Mouse (Mus musculus) erythroid progenitor cell, adult 5-6 weeks (primary cell): ENCODE results near the gene Srebf1. TPM values are rescaled to one million over a fixed set of nuclear protein-coding genes. Genes with fewer than 3 reads are reported as not detected.

Source experiments
- ATAC-seq: replicated peaks from 2 replicates; pipeline ENCODE4 v1.8.0; 2016; ENCODE audit warnings: moderate number of reproducible peaks, mild to moderate bottlenecking, moderate TSS enrichment, inconsistent platforms; ENCODE audit not compliant: poor library complexity, low FRiP score, severe bottlenecking
- total RNA-seq, 2 experiments: library from RNA; stranded (forward) in 1 of 2; stranded (reverse) in 1 of 2; fragments of 150-400 nt in 1 of 2; fragments of 186-747, 209-891 nt in 1 of 2; gene quantifications; 2 replicates each; pipeline versions ENCODE4 v1.2.3 to v1.2.4; 2015 to 2017; ENCODE audit warnings: low replicate concordance in 2 of 2

Gene Srebf1
- total RNA-seq, 2 experiments from 2014 or later = 6.3 to 34.9 TPM

DNA sequence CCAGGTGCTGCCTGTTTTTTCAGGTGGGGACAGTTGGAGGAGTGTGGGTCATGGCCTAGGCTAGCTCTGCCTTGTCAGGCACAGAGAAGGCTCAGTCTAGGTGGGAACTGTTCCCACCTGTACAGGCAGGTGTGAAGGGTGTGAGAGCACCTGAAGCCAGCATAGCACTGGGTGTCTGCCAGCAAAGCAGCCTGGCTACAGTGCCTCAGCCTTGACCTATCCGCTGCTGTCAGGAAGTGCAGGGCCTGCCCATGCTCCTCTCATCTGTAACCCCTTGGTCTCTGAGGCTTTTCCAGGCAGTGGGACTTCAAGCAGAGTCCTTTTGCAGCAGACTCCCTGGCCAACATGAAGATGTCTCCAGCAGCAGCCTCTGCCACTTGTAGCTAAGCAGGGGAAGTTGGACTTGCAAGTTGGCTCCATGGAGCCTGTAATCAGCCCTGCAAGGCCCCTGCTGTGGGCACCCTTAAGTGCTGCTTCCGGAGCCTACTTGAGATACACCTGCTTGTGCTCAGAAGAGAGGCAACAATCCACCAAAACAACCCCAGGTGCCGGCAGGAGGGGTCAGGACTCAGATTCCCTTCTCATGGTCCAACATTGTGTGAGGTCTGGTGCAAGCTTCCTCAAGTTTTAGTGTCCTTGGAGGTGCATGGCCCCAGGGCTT is 61.8 kb downstream of the Srebf1 start:
- no peak for ATAC-seq

DNA sequence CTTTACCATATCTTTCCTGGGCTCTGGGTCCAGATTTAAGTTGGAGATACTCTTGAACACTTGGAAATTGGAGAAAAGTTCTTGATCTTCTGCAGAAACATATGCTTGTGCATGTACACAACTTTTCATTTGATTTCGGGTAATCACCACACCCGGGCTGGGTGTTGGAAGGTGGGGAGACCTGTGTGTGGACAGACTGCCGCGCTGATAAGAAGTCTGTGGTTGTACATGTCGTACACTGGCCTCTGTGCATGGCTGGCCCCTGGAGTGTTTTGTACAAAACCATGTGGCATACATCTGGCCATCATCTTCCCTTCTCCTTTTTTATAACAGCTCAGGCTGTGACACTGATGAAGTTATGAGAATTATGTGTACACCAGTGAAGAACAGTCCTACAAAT is 62.4 kb downstream of the Srebf1 start:
- peak; percentile 65; the same call in 1 of the 2 replicates for ATAC-seq

DNA sequence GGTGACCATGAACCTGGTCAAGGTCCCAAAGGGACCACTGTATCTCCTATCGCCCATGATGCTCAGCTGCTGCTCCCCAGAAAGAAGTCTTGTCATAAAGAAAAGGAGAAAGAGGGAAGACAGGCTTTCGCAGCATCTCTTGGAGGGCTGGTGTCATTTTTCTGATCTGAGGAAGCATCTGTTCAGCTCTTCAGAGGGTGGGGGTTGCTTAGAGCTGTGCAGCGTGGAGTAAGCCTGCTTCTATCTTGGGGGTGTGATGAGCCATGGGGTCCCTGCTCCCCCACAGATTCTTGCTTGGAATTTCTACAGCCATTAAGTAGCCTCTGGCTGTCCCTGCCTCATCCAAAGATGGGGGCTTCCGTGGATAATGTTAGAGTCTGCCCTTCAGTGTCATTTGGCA is 64.1 kb downstream of the Srebf1 start:
- no peak for ATAC-seq

DNA sequence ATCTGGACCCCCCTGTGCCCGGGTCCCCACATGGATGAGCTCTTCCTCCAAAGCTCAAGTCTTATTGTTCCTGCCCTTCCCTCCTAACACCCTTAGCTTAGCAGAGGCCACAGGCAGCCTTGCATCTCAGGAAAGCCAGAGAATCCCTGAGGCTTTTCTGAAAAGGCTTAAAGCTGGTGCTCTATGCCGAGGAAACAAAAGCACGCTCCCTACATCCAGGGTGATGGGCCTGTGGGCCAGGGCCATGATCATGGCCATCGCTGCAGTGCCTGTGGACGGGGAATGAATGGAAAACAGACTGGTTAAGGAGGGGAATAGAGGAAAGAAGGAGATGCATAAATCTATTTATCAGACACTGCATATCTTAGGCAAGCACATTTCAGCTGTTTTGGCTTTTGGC is 66.7 kb downstream of the Srebf1 start:
- ATAC-seq = no peak

DNA sequence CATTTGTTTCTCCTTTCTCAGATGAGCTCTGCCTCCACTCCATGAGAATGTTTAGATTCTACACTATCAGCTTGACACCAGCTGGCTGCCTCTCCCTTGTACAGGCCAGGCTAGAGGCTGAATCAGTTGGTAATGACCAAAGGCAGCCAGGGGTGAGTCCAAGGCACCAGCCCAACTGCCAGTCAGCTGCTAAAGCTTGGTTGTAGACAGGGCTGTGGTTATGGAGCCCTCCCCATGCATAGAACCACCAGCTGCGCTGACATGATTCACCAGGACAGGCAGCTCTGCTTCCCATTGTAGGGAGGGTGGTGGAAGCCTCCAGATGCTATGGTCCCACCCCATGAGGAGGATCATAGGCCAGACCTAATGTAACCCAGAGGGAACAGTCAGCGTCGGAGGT is 68.4 kb downstream of the Srebf1 start:
- no peak for ATAC-seq

DNA sequence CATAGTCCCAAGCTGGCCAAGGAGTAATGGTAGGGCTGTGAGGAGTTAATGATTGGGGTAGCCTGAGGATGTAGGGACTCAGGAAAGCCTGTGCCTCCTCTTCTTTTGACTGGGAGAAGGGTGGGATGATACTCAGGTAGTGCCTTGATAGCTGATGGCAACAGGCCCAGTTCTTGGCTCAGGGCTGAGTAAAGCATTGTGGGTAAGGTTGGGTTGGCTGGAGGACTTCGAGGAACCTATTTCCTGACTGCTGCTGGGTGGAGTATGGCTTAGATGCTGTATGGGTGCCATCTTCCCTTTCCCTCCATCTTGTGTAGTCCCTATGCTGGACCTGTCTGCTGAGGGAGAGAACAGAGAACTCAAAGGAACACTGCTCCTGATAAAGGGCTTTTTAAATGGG is 70.0 kb downstream of the Srebf1 start:
- peak; percentile 37; the same call in 1 of the 2 replicates for ATAC-seq

DNA sequence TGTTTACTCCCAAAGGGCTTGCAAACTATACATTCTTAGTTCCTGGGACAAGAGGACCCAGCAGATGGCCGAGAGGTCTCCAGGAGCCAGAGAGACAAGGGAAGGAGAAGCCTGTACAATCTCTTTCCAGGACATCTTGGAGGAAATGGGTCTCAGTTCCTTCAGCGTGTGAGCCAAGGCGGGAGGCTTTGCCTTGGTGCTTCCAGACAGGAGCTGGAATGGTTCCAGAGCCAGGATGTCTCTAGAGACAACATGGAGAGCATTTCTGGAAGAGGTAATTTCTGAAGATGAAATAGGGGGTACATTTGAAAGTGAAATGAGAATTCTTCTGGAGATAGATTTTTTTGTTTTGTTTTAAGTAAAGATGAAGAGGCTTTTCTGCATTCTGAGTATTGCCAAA is 71.7 kb downstream of the Srebf1 start:
- ATAC-seq = no peak

Other genes with a start within 250 kb of the Srebf1 start
- 4.0 TPM in 1 of 2 replicates, not detected in the other for gene Pemt, start 176.1 kb downstream of the Srebf1 start, total RNA-seq (2015; ENCODE audit: low replicate concordance)
- gene Pemt, start 176.1 kb downstream of the Srebf1 start, total RNA-seq (2017; ENCODE audit: low replicate concordance) = not detected in 2 replicates
- gene Rai1, start 117.6 kb downstream of the Srebf1 start, total RNA-seq (2015; ENCODE audit: low replicate concordance) = 5.8 and 7.1 TPM in 2 replicates
- gene Rai1, start 117.6 kb downstream of the Srebf1 start, total RNA-seq (2017; ENCODE audit: low replicate concordance) = 0.77 and 3.0 TPM in 2 replicates
- gene Tom1l2, start 130.3 kb upstream of the Srebf1 start, total RNA-seq (2015; ENCODE audit: low replicate concordance) = 3.8 and 9.7 TPM in 2 replicates
- gene Tom1l2, start 130.3 kb upstream of the Srebf1 start, total RNA-seq (2017; ENCODE audit: low replicate concordance) = 3.6 and 3.9 TPM in 2 replicates
- gene Drc3, start 130.7 kb upstream of the Srebf1 start, total RNA-seq (2015; ENCODE audit: low replicate concordance) = not detected in 2 replicates
- gene Drc3, start 130.7 kb upstream of the Srebf1 start, total RNA-seq (2017; ENCODE audit: low replicate concordance) = not detected in 2 replicates
- gene Gid4, start 194.6 kb upstream of the Srebf1 start, total RNA-seq (2015; ENCODE audit: low replicate concordance) = 6.8 and 12.6 TPM in 2 replicates
- gene Gid4, start 194.6 kb upstream of the Srebf1 start, total RNA-seq (2017; ENCODE audit: low replicate concordance) = 8.2 and 13.0 TPM in 2 replicates
- gene Atpaf2, start 195.9 kb upstream of the Srebf1 start, total RNA-seq (2015; ENCODE audit: low replicate concordance) = 11.9 and 12.2 TPM in 2 replicates
- gene Atpaf2, start 195.9 kb upstream of the Srebf1 start, total RNA-seq (2017; ENCODE audit: low replicate concordance) = 21.1 and 31.8 TPM in 2 replicates
- 9.6 and 9.7 TPM in 2 replicates for gene Drg2, start 232.0 kb upstream of the Srebf1 start, total RNA-seq (2015; ENCODE audit: low replicate concordance)
- 4.6 and 25.8 TPM in 2 replicates for gene Drg2, start 232.0 kb upstream of the Srebf1 start, total RNA-seq (2017; ENCODE audit: low replicate concordance)
- 0.72 and 2.1 TPM in 2 replicates for gene Myo15, start 246.8 kb upstream of the Srebf1 start, total RNA-seq (2015; ENCODE audit: low replicate concordance)
- 3.9 and 5.4 TPM in 2 replicates for gene Myo15, start 246.8 kb upstream of the Srebf1 start, total RNA-seq (2017; ENCODE audit: low replicate concordance)